Mouse (Mus musculus) layer of hippocampus, adult 11-12 months (tissue): ENCODE results near the gene Pdzd9.

Experiments used
- DNase-seq: peaks from one replicate; pipeline ENCODE4 v3.0.0; 2022; ENCODE audit warnings: low spot score

Pdzd9 gene

DNA sequence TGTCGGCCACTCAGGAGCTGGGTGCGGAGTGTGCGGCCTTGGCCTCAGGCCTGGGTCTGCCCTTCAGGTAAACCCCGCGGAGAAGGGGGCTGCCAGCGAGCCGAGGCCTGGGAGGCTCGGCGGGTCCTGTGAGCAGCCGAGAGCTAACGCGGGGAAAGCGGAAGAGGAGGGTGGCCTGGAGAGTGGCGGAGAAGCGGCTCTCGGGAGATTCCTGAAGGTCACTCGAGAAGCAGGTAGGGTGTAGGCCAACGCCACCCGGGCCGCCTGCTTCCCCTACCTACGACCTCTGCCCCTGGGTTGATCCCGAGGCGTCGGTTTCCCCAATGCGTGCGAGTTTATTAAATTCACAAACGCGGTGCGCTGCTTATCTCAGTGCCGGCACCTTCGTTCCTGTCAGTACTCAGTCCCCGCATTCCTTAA is 34.8 kb downstream of the Pdzd9 start:
- no peak for DNase-seq

DNA sequence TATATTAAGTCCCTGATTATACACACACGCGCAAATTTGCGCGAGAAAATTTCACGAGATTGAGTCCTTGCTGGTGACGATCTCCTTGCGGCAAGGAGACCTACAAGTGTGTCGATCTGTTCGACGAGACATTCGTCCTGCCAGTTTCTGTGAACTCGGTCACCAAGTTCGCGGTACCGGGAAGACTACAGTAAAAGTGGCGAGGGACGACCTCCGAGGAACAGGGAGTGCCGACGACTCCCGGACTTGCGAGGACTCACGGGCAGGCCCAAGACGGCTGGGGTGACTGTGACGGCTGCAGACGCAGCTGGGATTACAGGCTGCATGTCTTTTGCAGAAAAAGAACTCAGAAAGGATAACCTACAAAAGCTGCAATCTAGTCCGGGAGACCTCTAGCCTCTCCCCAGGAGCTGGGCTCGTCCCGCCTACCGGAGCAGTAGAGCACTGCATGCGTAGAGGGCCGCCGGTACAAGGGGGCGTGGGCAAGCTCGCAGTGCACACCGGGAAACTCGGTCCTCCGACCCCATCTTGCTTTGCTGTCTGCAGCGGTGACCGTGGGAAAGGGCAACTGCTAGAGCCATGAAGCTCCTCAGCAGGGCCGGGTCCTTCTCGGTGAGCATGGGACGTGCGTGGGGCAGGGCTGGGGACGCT is 35.3 kb downstream of the Pdzd9 start, which contains the start of gene Uqcrc2:
Uqcrc2 (plus strand) TSS at position 466 of the 651 bp plus-strand sequence.
- peak; percentile 87 for DNase-seq

DNA sequence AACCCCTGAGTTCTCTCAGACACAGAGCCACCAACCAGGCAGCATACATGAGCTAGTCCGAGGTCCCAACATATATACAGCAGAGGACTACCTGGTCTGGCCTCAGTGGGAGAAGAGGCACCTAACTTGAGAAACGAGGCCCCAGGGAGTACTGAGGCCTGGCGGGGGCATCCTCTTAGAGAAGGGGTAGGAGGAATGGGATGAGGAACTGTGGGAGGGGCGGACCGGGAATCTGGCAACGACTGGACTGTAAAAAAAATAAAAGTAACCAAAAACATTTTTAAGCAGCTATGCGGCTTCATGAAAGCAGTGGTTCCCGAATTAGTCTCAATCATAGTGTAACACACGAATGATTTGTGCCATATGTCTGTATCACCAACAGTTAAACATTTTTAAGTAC is 35.8 kb downstream of the Pdzd9 start:
- no peak for DNase-seq

- peak; percentile 53 for DNase-seq
Observed at GRCm38 (mm10) chr7:120632518-120632917, 37.6 kb downstream of the Pdzd9 start.

- no peak for DNase-seq
Observed at GRCm38 (mm10) chr7:120620841-120621240, 49.3 kb downstream of the Pdzd9 start.

- no peak for DNase-seq
Observed at GRCm38 (mm10) chr7:120620075-120620771, 49.9 kb downstream of the Pdzd9 start.
